Mouse (Mus musculus): ENCODE measurements around the gene Scpep1. TPM values are rescaled to one million over a fixed set of nuclear protein-coding genes. Genes with fewer than 3 reads are reported as not detected.

Scpep1 gene
- polyA plus RNA-seq, 1 experiment from 2014 or later, result 168 TPM

- Histone ChIP-seq H3K27me3 (replicated peaks; ENCODE audit: control insufficient read depth, insufficient read depth, low read length) (no peaks in the 10 kb centered on the region), H3K4me1 (ENCODE audit: control insufficient read depth, insufficient read depth, low read length) (no peaks in the 10 kb centered on the region), H3K9me3 (ENCODE audit: control insufficient read depth, low read length) (no peaks in the 10 kb centered on the region), H3K36me3 (ENCODE audit: control insufficient read depth, insufficient read depth, low read length) (peaks cover 2% of the 10 kb centered on the region; the same call in 1 of the 2 replicates), H3K4me2 (ENCODE audit: low read depth, low read length) (no peak overlapping the region), H3K9ac (ENCODE audit: low read depth, low read length) (no peak overlapping the region), H3K4me3 (ENCODE audit: low read length) (no peak overlapping the region), H3K27ac (ENCODE audit: low read length) (no peak overlapping the region)
- ATAC-seq, result no peak
- 75% methylated on average over 5 of the region's 5 CpGs for WGBS
Observed at GRCm38 (mm10) chr11:88988956-88989355, 33.7 kb upstream of the Scpep1 start.

GRCm38 (mm10) chr11:88986616-88987015, 31.4 kb upstream of the Scpep1 start:
- Histone ChIP-seq H3K9me3 (ENCODE audit: control insufficient read depth, low read length) (no peaks in the 10 kb centered on the region), H3K27ac (ENCODE audit: low read length) (no peak overlapping the region), H3K4me1 (ENCODE audit: control insufficient read depth, insufficient read depth, low read length) (no peaks in the 10 kb centered on the region), H3K36me3 (ENCODE audit: control insufficient read depth, insufficient read depth, low read length) (peaks cover 2% of the 10 kb centered on the region; the same call in 1 of the 2 replicates), H3K27me3 (replicated peaks; ENCODE audit: control insufficient read depth, insufficient read depth, low read length) (no peaks in the 10 kb centered on the region), H3K4me2 (ENCODE audit: low read depth, low read length) (no peak overlapping the region), H3K4me3 (ENCODE audit: low read length) (no peak overlapping the region), H3K9ac (ENCODE audit: low read depth, low read length) (no peak overlapping the region)
- WGBS, result 90% methylated on average over 10 of the region's 10 CpGs
- no peak for ATAC-seq

GRCm38 (mm10) chr11:88981337-88981736, 26.1 kb upstream of the Scpep1 start:
- H3K36me3 ChIP-seq (ENCODE audit: control insufficient read depth, insufficient read depth, low read length), result no peaks in the 10 kb centered on the region
- H3K4me1 ChIP-seq (ENCODE audit: control insufficient read depth, insufficient read depth, low read length), result no peaks in the 10 kb centered on the region
- no peak for ATAC-seq
- H3K27ac ChIP-seq (ENCODE audit: low read length), result no peak overlapping the region
- no peak overlapping the region for H3K4me3 ChIP-seq (ENCODE audit: low read length)
- no peaks in the 10 kb centered on the region for H3K27me3 ChIP-seq (replicated peaks; ENCODE audit: control insufficient read depth, insufficient read depth, low read length)
- no peak overlapping the region for H3K4me2 ChIP-seq (ENCODE audit: low read depth, low read length)
- no peak overlapping the region for H3K9ac ChIP-seq (ENCODE audit: low read depth, low read length)
- H3K9me3 ChIP-seq (ENCODE audit: control insufficient read depth, low read length), result no peaks in the 10 kb centered on the region
- 88% methylated on average over 8 of the region's 8 CpGs for WGBS

GRCm38 (mm10) chr11:88977188-88977587, 21.9 kb upstream of the Scpep1 start:
- Histone ChIP-seq H3K4me2 (ENCODE audit: low read depth, low read length) (no peak overlapping the region), H3K36me3 (ENCODE audit: control insufficient read depth, insufficient read depth, low read length) (no peaks in the 10 kb centered on the region), H3K4me3 (ENCODE audit: low read length) (no peak overlapping the region), H3K27ac (ENCODE audit: low read length) (no peak overlapping the region), H3K4me1 (ENCODE audit: control insufficient read depth, insufficient read depth, low read length) (0 out of 2 replicates have a peak, but pooled peaks cover 4% of the 10 kb centered on the region), H3K9me3 (ENCODE audit: control insufficient read depth, low read length) (no peaks in the 10 kb centered on the region), H3K27me3 (replicated peaks; ENCODE audit: control insufficient read depth, insufficient read depth, low read length) (no peaks in the 10 kb centered on the region), H3K9ac (ENCODE audit: low read depth, low read length) (no peak overlapping the region)
- 93% methylated on average over 5 of the region's 5 CpGs for WGBS
- ATAC-seq, result no peak

GRCm38 (mm10) chr11:88976320-88976719, 21.1 kb upstream of the Scpep1 start:
- no peak for ATAC-seq
- WGBS, result 99% methylated on average over 2 of the region's 2 CpGs
- Histone ChIP-seq H3K9me3 (ENCODE audit: control insufficient read depth, low read length) (no peaks in the 10 kb centered on the region), H3K36me3 (ENCODE audit: control insufficient read depth, insufficient read depth, low read length) (no peaks in the 10 kb centered on the region), H3K9ac (ENCODE audit: low read depth, low read length) (no peak overlapping the region), H3K4me2 (ENCODE audit: low read depth, low read length) (no peak overlapping the region), H3K27ac (ENCODE audit: low read length) (no peak overlapping the region), H3K4me1 (ENCODE audit: control insufficient read depth, insufficient read depth, low read length) (0 out of 2 replicates have a peak, but pooled peaks cover 4% of the 10 kb centered on the region), H3K27me3 (replicated peaks; ENCODE audit: control insufficient read depth, insufficient read depth, low read length) (no peaks in the 10 kb centered on the region), H3K4me3 (ENCODE audit: low read length) (no peak overlapping the region)

GRCm38 (mm10) chr11:88973776-88974701, 18.8 kb upstream of the Scpep1 start:
- 1% methylated on average over 61 of the region's 62 CpGs for WGBS
- Histone ChIP-seq H3K27ac (ENCODE audit: low read length) (peak overlapping the region; percentile 77), H3K4me1 (ENCODE audit: control insufficient read depth, insufficient read depth, low read length) (0 out of 2 replicates have a peak, but pooled peaks cover 4% of the 10 kb centered on the region), H3K27me3 (replicated peaks; ENCODE audit: control insufficient read depth, insufficient read depth, low read length) (no peaks in the 10 kb centered on the region), H3K9me3 (ENCODE audit: control insufficient read depth, low read length) (no peaks in the 10 kb centered on the region), H3K4me2 (ENCODE audit: low read depth, low read length) (peak overlapping the region; percentile 78), H3K9ac (ENCODE audit: low read depth, low read length) (peak overlapping the region; percentile 82), H3K36me3 (ENCODE audit: control insufficient read depth, insufficient read depth, low read length) (no peaks in the 10 kb centered on the region), H3K4me3 (ENCODE audit: low read length) (peak overlapping the region; percentile 73)
- peak; percentile 86 for ATAC-seq

GRCm38 (mm10) chr11:88970202-88970732, 15.0 kb upstream of the Scpep1 start, which contains the start of gene Coil:
Gene Coil (plus strand): TSS chr11:88970252.
- 39% methylated on average over 2 of the region's 2 CpGs for WGBS
- H3K36me3 ChIP-seq (ENCODE audit: control insufficient read depth, insufficient read depth, low read length), result no peaks in the 10 kb centered on the region
- H3K4me2 ChIP-seq (ENCODE audit: low read depth, low read length), result no peak within 1 kb of the TSS
- ATAC-seq, result 0 out of 2 replicates have a peak, but pooled peaks have one; percentile 8
- 0 out of 2 replicates have a peak, but pooled peaks cover 4% of the 10 kb centered on the region for H3K4me1 ChIP-seq (ENCODE audit: control insufficient read depth, insufficient read depth, low read length)
- no peak within 1 kb of the TSS for H3K4me3 ChIP-seq (ENCODE audit: low read length)
- H3K9ac ChIP-seq (ENCODE audit: low read depth, low read length), result no peak within 1 kb of the TSS
- no peaks in the 10 kb centered on the region for H3K27me3 ChIP-seq (replicated peaks; ENCODE audit: control insufficient read depth, insufficient read depth, low read length)
- no peak within 1 kb of the TSS for H3K27ac ChIP-seq (ENCODE audit: low read length)
- no peaks in the 10 kb centered on the region for H3K9me3 ChIP-seq (ENCODE audit: control insufficient read depth, low read length)

GRCm38 (mm10) chr11:88966881-88967361, 11.7 kb upstream of the Scpep1 start, which contains the start of gene Elobl:
Gene Elobl (minus strand): TSS chr11:88966931.
- WGBS, result 79% methylated on average over 3 of the region's 3 CpGs
- ATAC-seq, result no peak
- Histone ChIP-seq H3K36me3 (ENCODE audit: control insufficient read depth, insufficient read depth, low read length) (no peaks in the 10 kb centered on the region), H3K9ac (ENCODE audit: low read depth, low read length) (no peak within 1 kb of the TSS), H3K9me3 (ENCODE audit: control insufficient read depth, low read length) (no peaks in the 10 kb centered on the region), H3K4me2 (ENCODE audit: low read depth, low read length) (no peak within 1 kb of the TSS), H3K4me3 (ENCODE audit: low read length) (no peak within 1 kb of the TSS), H3K4me1 (ENCODE audit: control insufficient read depth, insufficient read depth, low read length) (no peaks in the 10 kb centered on the region), H3K27ac (ENCODE audit: low read length) (no peak within 1 kb of the TSS), H3K27me3 (replicated peaks; ENCODE audit: control insufficient read depth, insufficient read depth, low read length) (no peaks in the 10 kb centered on the region)

GRCm38 (mm10) chr11:88958851-88959250, 3.6 kb upstream of the Scpep1 start:
- Histone ChIP-seq H3K27ac (ENCODE audit: low read length) (no peak overlapping the region), H3K4me1 (ENCODE audit: control insufficient read depth, insufficient read depth, low read length) (peaks cover 7% of the 10 kb centered on the region; the same call in 1 of the 2 replicates), H3K9ac (ENCODE audit: low read depth, low read length) (no peak overlapping the region), H3K4me2 (ENCODE audit: low read depth, low read length) (no peak overlapping the region), H3K9me3 (ENCODE audit: control insufficient read depth, low read length) (no peaks in the 10 kb centered on the region), H3K4me3 (ENCODE audit: low read length) (no peak overlapping the region), H3K27me3 (replicated peaks; ENCODE audit: control insufficient read depth, insufficient read depth, low read length) (no peaks in the 10 kb centered on the region), H3K36me3 (ENCODE audit: control insufficient read depth, insufficient read depth, low read length) (no peaks in the 10 kb centered on the region)
- WGBS, result 83% methylated on average over 3 of the region's 3 CpGs
- no peak for ATAC-seq

Measured in intestine, embryonic 16.5 days (tissue).